Mouse (Mus musculus): ENCODE measurements around the gene Abcc6.

GRCm38 (mm10) chr7:46031075-46031474 lies 973 bp upstream of the Abcc6 start:
- no peak for TF ChIP-seq CTCF (IDR thresholded peaks at IDR 0.05; ENCODE audit: low read depth, low read length)
- no peak for TF ChIP-seq POLR2A (IDR thresholded peaks at IDR 0.05; ENCODE audit: insufficient read depth, low read length)
